Mouse (Mus musculus) ES-E14 (cell line): Measurements from ENCODE around the gene Gchfr.

ENCODE experiments used
- CHD2 ChIP-seq: IDR thresholded peaks from 2 replicates; pipeline ENCODE4 v1.6.1; 2014; ENCODE audit warnings: mild to moderate bottlenecking, low read depth, low read length, inconsistent platforms
- HCFC1 ChIP-seq: IDR thresholded peaks from 2 replicates; pipeline ENCODE4 v1.6.1; 2012; ENCODE audit warnings: low read length, inconsistent platforms, borderline replicate concordance; ENCODE audit not compliant: insufficient read depth
- MAFK ChIP-seq: IDR thresholded peaks from 2 replicates; pipeline ENCODE4 v1.6.1; 2014; ENCODE audit warnings: mild to moderate bottlenecking, low read depth, low read length, inconsistent platforms; ENCODE audit not compliant: insufficient read depth

DNA sequence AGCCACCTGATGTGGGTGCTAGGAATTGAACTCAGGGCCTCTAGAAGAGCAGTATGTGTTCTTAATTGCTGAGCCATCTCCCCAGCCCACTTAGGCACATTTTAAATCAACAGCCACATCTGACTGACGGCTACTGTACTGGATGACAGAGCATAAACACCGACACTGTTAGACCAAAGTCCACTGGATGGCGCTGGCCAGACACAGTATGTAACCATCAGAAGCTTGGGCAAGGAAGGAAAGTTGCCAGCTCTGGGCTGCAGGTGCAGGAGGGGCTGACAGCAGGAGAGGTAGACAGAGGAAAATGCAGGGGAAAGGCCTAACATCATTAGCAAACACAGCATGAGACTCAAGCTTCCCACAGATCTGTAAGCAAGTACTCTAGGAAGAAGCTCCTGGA is 9.2 kb downstream of the Gchfr start:
- TF ChIP-seq MAFK: no peak
- no peak for TF ChIP-seq HCFC1
- no peak for TF ChIP-seq CHD2
